Mouse (Mus musculus): ENCODE measurements around the gene Gcc2. TPM values are rescaled to one million over a fixed set of nuclear protein-coding genes. Genes with fewer than 3 reads are reported as not detected.
"Not testable (repeated sequence)": the region's sequence is repeated elsewhere in the genome, so short reads cannot be mapped to it uniquely, and the experiment has no call there.

Gene Gcc2
- polyA plus RNA-seq, 1 experiment from 2014 or later: 58.5 TPM

GRCm38 (mm10) chr10:58233740-58234121 is 21.6 kb upstream of the Gcc2 start:
- not testable (repeated sequence) for H3K9ac ChIP-seq; H3K36me3 ChIP-seq; H3K27me3 ChIP-seq; H3K27ac ChIP-seq; ATAC-seq (replicated peaks; ENCODE audit: low FRiP score); H3K4me3 ChIP-seq (replicated peaks); H3K4me1 ChIP-seq; H3K4me2 ChIP-seq
- H3K9me3 ChIP-seq (replicated peaks): peaks cover 16% of the 10 kb centered on the region

GRCm38 (mm10) chr10:58234985-58235384 is 20.3 kb upstream of the Gcc2 start:
- WGBS: 82% methylated on average over 4 of the region's 4 CpGs
- not testable (repeated sequence) for H3K27me3 ChIP-seq; ATAC-seq (replicated peaks; ENCODE audit: low FRiP score); H3K4me3 ChIP-seq (replicated peaks); H3K4me2 ChIP-seq; H3K27ac ChIP-seq; H3K4me1 ChIP-seq; H3K9ac ChIP-seq; H3K36me3 ChIP-seq
- H3K9me3 ChIP-seq (replicated peaks): peaks cover 19% of the 10 kb centered on the region

- Histone ChIP-seq H3K9ac (no peak within 1 kb of the TSS), H3K4me3 (replicated peaks) (no peak within 1 kb of the TSS), H3K36me3 (no peaks in the 10 kb centered on the region), H3K27ac (no peak within 1 kb of the TSS), H3K4me2 (no peak within 1 kb of the TSS), H3K9me3 (replicated peaks) (peaks cover 15% of the 10 kb centered on the region), H3K27me3 (no peaks in the 10 kb centered on the region), H3K4me1 (no peaks in the 10 kb centered on the region)
- 88% methylated on average over 10 of the region's 10 CpGs for WGBS
- no peak for ATAC-seq (replicated peaks; ENCODE audit: low FRiP score)
These were observed 18.7 kb upstream of the Gcc2 start, which contains the start of gene Gm4981 for GRCm38 (mm10) chr10:58236613-58237012. Gene Gm4981, minus strand, starts transcription at chr10:58236701.

GRCm38 (mm10) chr10:58238984-58239740 is 16.1 kb upstream of the Gcc2 start:
- not testable (repeated sequence) for H3K9me3 ChIP-seq (replicated peaks); H3K27ac ChIP-seq; H3K27me3 ChIP-seq; H3K4me1 ChIP-seq; H3K9ac ChIP-seq; H3K4me3 ChIP-seq (replicated peaks); H3K36me3 ChIP-seq; H3K4me2 ChIP-seq
- ATAC-seq (replicated peaks; ENCODE audit: low FRiP score): peak; percentile 89
- WGBS: 87% methylated on average over 8 of the region's 8 CpGs

GRCm38 (mm10) chr10:58249535-58249934 is 5.8 kb upstream of the Gcc2 start:
- no peaks in the 10 kb centered on the region for H3K9me3 ChIP-seq (replicated peaks)
- WGBS: 20% methylated on average over 1 of the region's 1 CpGs

GRCm38 (mm10) chr10:58254635-58255175 is 592 bp upstream of the Gcc2 start:
- no peak overlapping the region for H3K27ac ChIP-seq
- whole genome bisulfite sequencing: 37% methylated on average over 6 of the region's 6 CpGs
- H3K4me1 ChIP-seq: peaks cover 14% of the 10 kb centered on the region
- ATAC-seq (replicated peaks; ENCODE audit: low FRiP score): peak; percentile 16; the same call in 1 of the 2 replicates
- H3K4me2 ChIP-seq: peak overlapping the region; percentile 59
- H3K9me3 ChIP-seq (replicated peaks): no peaks in the 10 kb centered on the region
- peaks cover 16% of the 10 kb centered on the region for H3K36me3 ChIP-seq
- H3K9ac ChIP-seq: peak overlapping the region; percentile 75; the same call in 1 of the 2 replicates
- H3K27me3 ChIP-seq: no peaks in the 10 kb centered on the region
- H3K4me3 ChIP-seq (replicated peaks): peak overlapping the region; percentile 83

More at GRCm38 (mm10) chr10:58249535-58249934, 5.8 kb upstream of the Gcc2 start:
- no peaks in the 10 kb centered on the region for H3K27me3 ChIP-seq
- no peaks in the 10 kb centered on the region for H3K36me3 ChIP-seq
- H3K9ac ChIP-seq: no peak overlapping the region
- no peak overlapping the region for H3K27ac ChIP-seq
- H3K4me3 ChIP-seq (replicated peaks): no peak overlapping the region
- H3K4me2 ChIP-seq: no peak overlapping the region
- peaks cover under 1% of the 10 kb centered on the region; the same call in 1 of the 2 replicates for H3K4me1 ChIP-seq
- ATAC-seq (replicated peaks; ENCODE audit: low FRiP score): no peak

GRCm38 (mm10) chr10:58255954-58256353 is 657 bp downstream of the Gcc2 start:
- H3K9me3 ChIP-seq (replicated peaks): no peaks in the 10 kb centered on the region
- WGBS: 2% methylated on average over 4 of the region's 4 CpGs
- H3K9ac ChIP-seq: peak overlapping the region; percentile 75
- H3K4me1 ChIP-seq: peaks cover 14% of the 10 kb centered on the region
- H3K27ac ChIP-seq: peak overlapping the region; percentile 52; the same call in 1 of the 2 replicates
- ATAC-seq (replicated peaks; ENCODE audit: low FRiP score): no peak
- peak overlapping the region; percentile 59 for H3K4me2 ChIP-seq
- peak overlapping the region; percentile 83 for H3K4me3 ChIP-seq (replicated peaks)
- no peaks in the 10 kb centered on the region for H3K27me3 ChIP-seq
- peaks cover 27% of the 10 kb centered on the region for H3K36me3 ChIP-seq

- Histone ChIP-seq H3K36me3 (peaks cover 43% of the 10 kb centered on the region), H3K27ac (no peak overlapping the region), H3K9me3 (replicated peaks) (no peaks in the 10 kb centered on the region), H3K4me2 (no peak overlapping the region), H3K4me3 (replicated peaks) (no peak overlapping the region), H3K4me1 (peaks cover 14% of the 10 kb centered on the region), H3K9ac (no peak overlapping the region), H3K27me3 (no peaks in the 10 kb centered on the region)
- ATAC-seq (replicated peaks; ENCODE audit: low FRiP score): no peak
- WGBS: 54% methylated on average over 5 of the region's 5 CpGs
These were observed 3.2 kb downstream of the Gcc2 start for GRCm38 (mm10) chr10:58258466-58258865.

- Histone ChIP-seq H3K27ac (no peak overlapping the region), H3K4me3 (replicated peaks) (no peak overlapping the region), H3K4me2 (no peak overlapping the region), H3K9ac (no peak overlapping the region), H3K27me3 (no peaks in the 10 kb centered on the region), H3K9me3 (replicated peaks) (no peaks in the 10 kb centered on the region), H3K4me1 (no peaks in the 10 kb centered on the region), H3K36me3 (peaks cover 74% of the 10 kb centered on the region)
- 92% methylated on average over 7 of the region's 7 CpGs for WGBS
- ATAC-seq (replicated peaks; ENCODE audit: low FRiP score): no peak
These were observed 26.9 kb downstream of the Gcc2 start for GRCm38 (mm10) chr10:58282238-58282637.

- no peak for ATAC-seq (replicated peaks; ENCODE audit: low FRiP score)
- H3K4me1 ChIP-seq: no peaks in the 10 kb centered on the region
- no peak overlapping the region for H3K4me3 ChIP-seq (replicated peaks)
- H3K9me3 ChIP-seq (replicated peaks): no peaks in the 10 kb centered on the region
- 77% methylated on average over 3 of the region's 3 CpGs for WGBS
- H3K4me2 ChIP-seq: no peak overlapping the region
- H3K36me3 ChIP-seq: peaks cover 92% of the 10 kb centered on the region
- no peak overlapping the region for H3K27ac ChIP-seq
- H3K27me3 ChIP-seq: no peaks in the 10 kb centered on the region
- no peak overlapping the region for H3K9ac ChIP-seq
These were observed 35.4 kb downstream of the Gcc2 start for GRCm38 (mm10) chr10:58290742-58291141.

GRCm38 (mm10) chr10:58294246-58294645 is 38.9 kb downstream of the Gcc2 start:
- Histone ChIP-seq H3K27ac (no peak overlapping the region), H3K27me3 (no peaks in the 10 kb centered on the region), H3K4me2 (no peak overlapping the region), H3K4me1 (no peaks in the 10 kb centered on the region), H3K4me3 (replicated peaks) (no peak overlapping the region), H3K9me3 (replicated peaks) (no peaks in the 10 kb centered on the region), H3K36me3 (peaks cover 93% of the 10 kb centered on the region), H3K9ac (no peak overlapping the region)
- WGBS: 95% methylated on average over 3 of the region's 3 CpGs
- no peak for ATAC-seq (replicated peaks; ENCODE audit: low FRiP score)

- Histone ChIP-seq H3K9me3 (replicated peaks) (no peaks in the 10 kb centered on the region), H3K27ac (no peak overlapping the region), H3K27me3 (no peaks in the 10 kb centered on the region), H3K36me3 (peaks cover 96% of the 10 kb centered on the region), H3K9ac (no peak overlapping the region), H3K4me3 (replicated peaks) (no peak overlapping the region), H3K4me1 (no peaks in the 10 kb centered on the region), H3K4me2 (no peak overlapping the region)
- WGBS: 97% methylated on average over 3 of the region's 3 CpGs
- ATAC-seq (replicated peaks; ENCODE audit: low FRiP score): no peak
These were observed 40.3 kb downstream of the Gcc2 start for GRCm38 (mm10) chr10:58295605-58296004.

Data from kidney, embryonic 15.5 days (tissue).